Mouse (Mus musculus): Measurements from ENCODE around the gene Insl3. TPM values are rescaled to one million over a fixed set of nuclear protein-coding genes. Genes with fewer than 3 reads are reported as not detected.
A peak's percentile ranks its signal among the peaks of the same experiment; 100 is the strongest.

Insl3 gene
- total and polyA plus RNA-seq, 3 experiments: 0.54 to 4.4 TPM; not detected in 1

GRCm38 (mm10) chr8:71668220-71668975 lies 20.6 kb upstream of the Insl3 start (continued):
- peak; percentile 46; the same call in 1 of the 2 replicates for TF ChIP-seq ETS1 (IDR thresholded peaks at IDR 0.05; ENCODE audit: low read depth, low read length)
- TF ChIP-seq MAFK (IDR thresholded peaks at IDR 0.05; ENCODE audit: borderline replicate concordance, low read depth, low read length): no peak
- no peak for TF ChIP-seq MYC (IDR thresholded peaks at IDR 0.05; ENCODE audit: low read depth, low read length)
- TF ChIP-seq TCF12 (IDR thresholded peaks at IDR 0.05; ENCODE audit: low read depth, low read length): peak; percentile 23; the same call in 1 of the 2 replicates
- no peak for TF ChIP-seq ZNF384 (IDR thresholded peaks at IDR 0.05; ENCODE audit: low read depth, low read length)
- no peak for TF ChIP-seq ZKSCAN1 (IDR thresholded peaks at IDR 0.05; ENCODE audit: low read depth, low read length)
- no peak for TF ChIP-seq RCOR1 (IDR thresholded peaks at IDR 0.05; ENCODE audit: low read depth, low read length)
- TF ChIP-seq MXI1 (IDR thresholded peaks at IDR 0.05; ENCODE audit: low read depth, low read length): peak; percentile 29; the same call in 1 of the 2 replicates
- no peak for TF ChIP-seq NRF1 (IDR thresholded peaks at IDR 0.05; ENCODE audit: insufficient read depth, low read depth, low read length, poor library complexity, severe bottlenecking)
- TF ChIP-seq SIN3A (IDR thresholded peaks at IDR 0.05; ENCODE audit: low read length): peak; percentile 51
- TF ChIP-seq SMC3 (IDR thresholded peaks at IDR 0.05; ENCODE audit: low read depth, low read length): no peak
- no peak for TF ChIP-seq POLR2AphosphoS5 (IDR thresholded peaks at IDR 0.05; ENCODE audit: borderline replicate concordance, low read depth, low read length)
- TF ChIP-seq MYB (IDR thresholded peaks at IDR 0.05; ENCODE audit: low read depth, low read length): no peak
- no peak for TF ChIP-seq JUND (IDR thresholded peaks at IDR 0.05; ENCODE audit: low read depth, low read length)
- TF ChIP-seq TAL1 (IDR thresholded peaks at IDR 0.05; ENCODE audit: low read length): no peak
- peak; percentile 71; the same call in 1 of the 2 replicates for TF ChIP-seq MEF2A (IDR thresholded peaks at IDR 0.05; ENCODE audit: extremely low read depth, insufficient replicate concordance, low read depth, low read length, poor library complexity, severe bottlenecking)
- TF ChIP-seq ELF1 (IDR thresholded peaks at IDR 0.05; ENCODE audit: low read depth, low read length): peak; percentile 56; the same call in 1 of the 2 replicates
- no peak for TF ChIP-seq MAZ (IDR thresholded peaks at IDR 0.05; ENCODE audit: low read depth, low read length)
- peak; percentile 67 for TF ChIP-seq HCFC1 (IDR thresholded peaks at IDR 0.05; ENCODE audit: low read depth, low read length)
- no peak for TF ChIP-seq POLR2A (IDR thresholded peaks at IDR 0.05; ENCODE audit: control insufficient read depth in 1 of 2, insufficient read depth in 1 of 2, low read depth in 1 of 2, low read length in 2 of 2, poor library complexity in 1 of 2)
- TF ChIP-seq MAX (IDR thresholded peaks at IDR 0.05; ENCODE audit: low read length): no peak
- TF ChIP-seq USF1 (IDR thresholded peaks at IDR 0.05; ENCODE audit: low read depth, low read length): 0 out of 2 replicates have a peak, but pooled peaks have one; percentile 5

- Histone ChIP-seq H3K27me3 (ENCODE audit: control insufficient read depth in 1 of 2, insufficient read depth in 2 of 2, low read length in 2 of 2) (no peaks in the 10 kb centered on the region), H3K4me1 (ENCODE audit: control insufficient read depth in 1 of 2, insufficient read depth in 2 of 2, low read length in 2 of 2) (peaks cover 0 to 20% of the 10 kb centered on the region in 2 experiments; a peak in 3 of 4 replicates), H3K4me3 (ENCODE audit: control insufficient read depth in 1 of 2, insufficient read depth in 1 of 2, low read depth in 2 of 2, low read length in 2 of 2) (peak overlapping the region; percentile 57 to 79), H3K9ac (ENCODE audit: control insufficient read depth, low read depth, low read length, poor library complexity, severe bottlenecking) (peak overlapping the region; percentile 70), H3K79me2 (ENCODE audit: control insufficient read depth, insufficient read depth, low read length, poor library complexity) (no peaks in the 10 kb centered on the region), H3K36me3 (ENCODE audit: control insufficient read depth in 1 of 2, insufficient read depth in 2 of 2, low read length in 2 of 2) (no peaks in the 10 kb centered on the region), H3K27ac (ENCODE audit: control insufficient read depth, low read depth, low read length) (no peak overlapping the region), H3K9me3 (replicated peaks; ENCODE audit: insufficient read depth, low read length) (no peaks in the 10 kb centered on the region)
- DNase-seq (ENCODE audit: low read depth, low spot score): no peak
- TF ChIP-seq POLR2A (IDR thresholded peaks at IDR 0.05; ENCODE audit: control insufficient read depth in 1 of 2, insufficient read depth in 1 of 2, low read depth in 1 of 2, low read length in 2 of 2, poor library complexity in 1 of 2): 0 out of 4 replicates have a peak, but pooled peaks of 1 of the 2 experiments have one; percentile 21
- TF ChIP-seq JUND (IDR thresholded peaks at IDR 0.05; ENCODE audit: low read depth, low read length): no peak
- TF ChIP-seq TCF12 (IDR thresholded peaks at IDR 0.05; ENCODE audit: low read depth, low read length): no peak
Measured at GRCm38 (mm10) chr8:71670198-71670597, 18.8 kb upstream of the Insl3 start.
